Mouse (Mus musculus) kidney, adult 2 months (tissue): ENCODE results near the gene Slc22a23.

Experiments
- CTCF ChIP-seq: fragments of 200-500 bp; conservative IDR thresholded peaks from 2 replicates; pipeline ENCODE4 v1.5.1; 2011; ENCODE audit warnings: low read depth, mild to moderate bottlenecking, control low read depth, low read length, moderate library complexity, mixed read lengths; ENCODE audit not compliant: insufficient read depth, insufficient read length
- POLR2A ChIP-seq: fragments of 200-500 bp; IDR thresholded peaks from one replicate; pipeline ENCODE4 v1.6.1; 2011; ENCODE audit warnings: low read depth, low read length, control low read depth

GRCm38 (mm10) chr13:34257177-34257576, 87.8 kb downstream of the Slc22a23 start:
- no peak for TF ChIP-seq CTCF
- TF ChIP-seq POLR2A: no peak
